ENCODE assay signal across 21 mouse cellular contexts in the genomic region with DNA sequence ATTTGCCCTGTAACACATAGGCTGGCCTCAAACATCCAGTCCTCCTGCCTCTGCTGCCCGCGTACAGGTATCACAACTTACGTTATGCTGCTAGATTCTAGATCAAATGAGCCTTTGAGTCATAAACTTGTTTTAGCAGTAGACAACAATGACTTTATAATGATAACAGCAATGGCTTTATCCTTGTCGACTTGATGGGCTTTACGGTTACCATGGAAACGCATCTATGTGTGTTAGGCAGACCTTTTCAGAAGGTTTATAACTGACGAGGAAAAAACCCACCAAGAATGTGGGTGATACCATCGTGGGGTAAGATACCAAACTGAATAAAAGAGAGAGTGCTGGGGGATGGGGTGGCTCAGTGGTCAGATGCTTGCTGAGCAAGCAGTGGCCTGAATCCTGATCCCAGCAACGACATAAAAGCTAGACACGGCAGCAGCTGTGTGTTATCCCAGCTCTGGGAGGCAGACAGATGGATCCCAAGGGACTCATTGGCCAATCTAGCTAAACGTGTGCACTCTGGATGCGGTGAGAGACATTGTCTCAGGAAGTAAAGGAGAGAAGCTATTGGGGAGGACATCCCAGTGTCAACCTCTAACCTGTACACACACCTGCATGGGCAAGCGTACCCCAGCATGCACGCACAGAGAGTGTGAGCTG. TPM values are rescaled to one million over a fixed set of nuclear protein-coding genes. Genes with fewer than 3 reads are reported as not detected.
DNase-seq lines count a peak whose midpoint lies in the region; ATAC-seq lines count a peak whose summit lies in the region.
"Had no signal": no experiment of that assay in that cellular context is flagged by ENCODE, and none has a peak within 500 bp of the region (broad histone marks: within the 10 kb centered on the region; RNA-seq: fewer than 3 reads in every experiment).

No protein-coding gene starts in this region.

- H3K4me2 ChIP-seq in hindbrain, embryonic 14.5 days (replicated peaks): no peak overlapping the region
- H3K4me2 ChIP-seq in hindbrain, embryonic 12.5 days (replicated peaks): no peak overlapping the region
- H3K4me2 ChIP-seq in neural tube, embryonic 11.5 days (ENCODE audit: low read depth): no peak overlapping the region
- H3K4me2 ChIP-seq: limb, embryonic 13.5 days; liver, embryonic 15.5 days; neural tube, embryonic 12.5 days had no signal

- no peaks in the 10 kb centered on the region for H3K27me3 ChIP-seq in hindbrain, embryonic 14.5 days (ENCODE audit: control insufficient read depth, insufficient read depth, low read length)
- H3K27me3 ChIP-seq in hindbrain, embryonic 12.5 days: no peaks in the 10 kb centered on the region
- no peaks in the 10 kb centered on the region for H3K27me3 ChIP-seq in neural tube, embryonic 11.5 days (ENCODE audit: control insufficient read depth, insufficient read depth, low read length)
- H3K27me3 ChIP-seq: limb, embryonic 13.5 days; liver, embryonic 15.5 days; neural tube, embryonic 12.5 days had no signal

- H3K36me3 ChIP-seq in hindbrain, embryonic 14.5 days (replicated peaks; ENCODE audit: control insufficient read depth, insufficient read depth): no peaks in the 10 kb centered on the region
- H3K36me3 ChIP-seq in hindbrain, embryonic 12.5 days: peaks cover 4% of the 10 kb centered on the region
- no peaks in the 10 kb centered on the region for H3K36me3 ChIP-seq in neural tube, embryonic 11.5 days (ENCODE audit: control insufficient read depth, insufficient read depth, low read length)
- H3K36me3 ChIP-seq: liver, embryonic 15.5 days had no signal

- peak overlapping the region; percentile 22; the same call in 1 of the 2 replicates for H3K27ac ChIP-seq in hindbrain, embryonic 14.5 days
- no peak overlapping the region for H3K27ac ChIP-seq in hindbrain, embryonic 12.5 days
- H3K27ac ChIP-seq in neural tube, embryonic 11.5 days (ENCODE audit: low read depth, low read length): no peak overlapping the region
- H3K27ac ChIP-seq: gastrocnemius, adult 2 months; heart, adult 2 months; limb, embryonic 13.5 days; liver, embryonic 15.5 days; neural tube, embryonic 12.5 days had no signal

- ATAC-seq in hindbrain, embryonic 14.5 days (ENCODE audit: low FRiP score): 0 out of 2 replicates have a peak, but pooled peaks have one; percentile 43
- no peak for ATAC-seq in hindbrain, embryonic 12.5 days (ENCODE audit: low FRiP score)
- ATAC-seq in neural tube, embryonic 11.5 days (ENCODE audit: insufficient read depth, low FRiP score, low TSS enrichment): no peak

- 64% methylated on average over 14 of the region's 14 CpGs for WGBS in hindbrain, embryonic 14.5 days
- WGBS in hindbrain, embryonic 12.5 days: 68% methylated on average over 14 of the region's 14 CpGs
- 65% methylated on average over 14 of the region's 14 CpGs for WGBS in neural tube, embryonic 11.5 days

- no peaks in the 10 kb centered on the region for H3K9me3 ChIP-seq in hindbrain, embryonic 14.5 days (ENCODE audit: control insufficient read depth, low read length)
- H3K9me3 ChIP-seq in hindbrain, embryonic 12.5 days (replicated peaks): peaks cover 8% of the 10 kb centered on the region; the same call in 1 of the 2 replicates
- H3K9me3 ChIP-seq in neural tube, embryonic 11.5 days (ENCODE audit: control insufficient read depth, low read length): no peaks in the 10 kb centered on the region
- H3K9me3 ChIP-seq: liver, embryonic 15.5 days had no signal

- peaks cover 5% of the 10 kb centered on the region for H3K4me1 ChIP-seq in hindbrain, embryonic 14.5 days (replicated peaks; ENCODE audit: control insufficient read depth, insufficient read depth, low read length)
- peaks cover 3% of the 10 kb centered on the region; the same call in 1 of the 2 replicates for H3K4me1 ChIP-seq in hindbrain, embryonic 12.5 days
- H3K4me1 ChIP-seq in neural tube, embryonic 11.5 days (ENCODE audit: control insufficient read depth, insufficient read depth, low read length): no peaks in the 10 kb centered on the region
- H3K4me1 ChIP-seq: limb, embryonic 13.5 days; liver, embryonic 15.5 days had no signal

- DNase-seq in hindbrain, embryonic 14.5 days (ENCODE audit: low spot score): peak; percentile 51
- DNase-seq in neural tube, embryonic 11.5 days (ENCODE audit: low spot score): peak; percentile 21
- DNase-seq in neural tube, embryonic 10.5 days (ENCODE audit: extremely low spot score, low spot score): no peak
- peak; percentile 53 for DNase-seq in kidney, postnatal 14 days
- DNase-seq in right cerebral cortex, postnatal 10 days (ENCODE audit: low spot score in 2 of 2): no peak
- no peak for DNase-seq in gastrocnemius, postnatal 25 days
- DNase-seq: adrenal gland, postnatal 10 days; cerebellum, adult 9-11 months; gastrocnemius, adult 2 months; heart, adult 2 months; lung, postnatal 14 days; thymus, adult 2 months had no signal

- no peak overlapping the region for H3K9ac ChIP-seq in hindbrain, embryonic 14.5 days
- no peak overlapping the region for H3K9ac ChIP-seq in hindbrain, embryonic 12.5 days
- no peak overlapping the region for H3K9ac ChIP-seq in neural tube, embryonic 11.5 days (ENCODE audit: low read length)
- H3K9ac ChIP-seq: limb, embryonic 13.5 days; liver, embryonic 15.5 days; neural tube, embryonic 12.5 days had no signal

- no peak overlapping the region for H3K4me3 ChIP-seq in hindbrain, embryonic 14.5 days (replicated peaks; ENCODE audit: low read length)
- H3K4me3 ChIP-seq in hindbrain, embryonic 12.5 days: no peak overlapping the region
- H3K4me3 ChIP-seq in neural tube, embryonic 11.5 days (ENCODE audit: low read depth, low read length): no peak overlapping the region
- H3K4me3 ChIP-seq: gastrocnemius, adult 2 months; heart, adult 2 months; limb, embryonic 13.5 days; liver, embryonic 15.5 days; neural tube, embryonic 12.5 days had no signal

RNA-seq across cellular contexts. Expression of a gene that starts 41.4 kb away (rescaled TPM):
- 20.9 and 22.5 TPM in 2 replicates for polyA plus RNA-seq in hindbrain, embryonic 14.5 days (2014; fragmentation: Nextera tagmentation; extraction: Ambion mirVana)
- 23.4 and 23.9 TPM in 2 replicates for polyA plus RNA-seq in hindbrain, embryonic 12.5 days (2016; fragmentation: Nextera tagmentation; extraction: Ambion mirVana)
- 15.4 and 16.2 TPM in 2 replicates for polyA plus RNA-seq in neural tube, embryonic 11.5 days (2014; fragmentation: Nextera tagmentation; extraction: Ambion mirVana)
- 10 to 100 TPM; 16.3 to 16.7 TPM for total RNA-seq in gastrocnemius, postnatal 25 days (2021)
- polyA plus RNA-seq: G1E had no signal

RNA-seq across cellular contexts. Expression of a gene that starts 59.6 kb away (rescaled TPM):
- polyA plus RNA-seq in hindbrain, embryonic 14.5 days (2014; fragmentation: Nextera tagmentation; extraction: Ambion mirVana): not detected in 2 replicates
- not detected in 2 replicates for polyA plus RNA-seq in hindbrain, embryonic 12.5 days (2016; fragmentation: Nextera tagmentation; extraction: Ambion mirVana)
- not detected in 2 replicates for polyA plus RNA-seq in neural tube, embryonic 11.5 days (2014; fragmentation: Nextera tagmentation; extraction: Ambion mirVana)
- not detected for total RNA-seq in gastrocnemius, postnatal 25 days (2021)
- total RNA-seq: adrenal gland, postnatal 10 days; heart, adult 2 months; megakaryocyte-erythroid progenitor cell, adult 5-6 weeks had no signal
- polyA plus RNA-seq: embryonic facial prominence, embryonic 11.5 days; G1E; heart, adult 2 months; heart, embryonic 16.5 days; limb, embryonic 13.5 days; liver, embryonic 15.5 days; neural tube, embryonic 12.5 days; stomach, embryonic 14.5 days; thymus, adult 2 months had no signal

Comparison
In these comparisons a context has a peak if more than half of its experiments do, and no peak if none do; other contexts are left out.
1. DNase-seq: peak in hindbrain, embryonic 14.5 days (single experiment), neural tube, embryonic 11.5 days (single experiment) and kidney, postnatal 14 days (single experiment); none in neural tube, embryonic 10.5 days (single experiment), right cerebral cortex, postnatal 10 days (0 of 2) and gastrocnemius, postnatal 25 days (single experiment).